Mouse (Mus musculus) cerebellum, adult 11-12 months (tissue): ENCODE data around the gene Anapc2.

Experiments used
- DNase-seq: peaks from one replicate; pipeline ENCODE4 v3.0.0; 2022

The Anapc2 gene

DNA sequence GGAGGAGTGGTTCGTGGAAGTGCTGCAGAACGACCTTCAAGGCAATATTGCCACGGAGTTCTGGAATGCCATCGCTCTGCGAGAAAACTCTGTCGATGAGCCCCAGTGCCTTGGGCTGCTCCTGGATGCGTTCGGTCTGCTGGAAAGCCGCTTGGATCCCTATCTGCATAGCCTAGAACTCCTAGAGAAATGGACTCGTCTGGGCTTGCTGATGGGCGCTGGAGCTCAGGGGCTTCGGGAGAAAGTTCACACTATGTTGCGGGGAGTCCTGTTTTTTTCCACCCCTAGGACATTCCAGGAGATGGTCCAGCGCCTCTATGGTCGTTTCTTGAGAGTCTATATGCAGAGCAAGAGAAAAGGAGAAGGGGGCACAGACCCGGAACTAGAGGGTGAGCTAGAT is 732 bp downstream of the Anapc2 start:
- DNase-seq, result peak; percentile 41

DNA sequence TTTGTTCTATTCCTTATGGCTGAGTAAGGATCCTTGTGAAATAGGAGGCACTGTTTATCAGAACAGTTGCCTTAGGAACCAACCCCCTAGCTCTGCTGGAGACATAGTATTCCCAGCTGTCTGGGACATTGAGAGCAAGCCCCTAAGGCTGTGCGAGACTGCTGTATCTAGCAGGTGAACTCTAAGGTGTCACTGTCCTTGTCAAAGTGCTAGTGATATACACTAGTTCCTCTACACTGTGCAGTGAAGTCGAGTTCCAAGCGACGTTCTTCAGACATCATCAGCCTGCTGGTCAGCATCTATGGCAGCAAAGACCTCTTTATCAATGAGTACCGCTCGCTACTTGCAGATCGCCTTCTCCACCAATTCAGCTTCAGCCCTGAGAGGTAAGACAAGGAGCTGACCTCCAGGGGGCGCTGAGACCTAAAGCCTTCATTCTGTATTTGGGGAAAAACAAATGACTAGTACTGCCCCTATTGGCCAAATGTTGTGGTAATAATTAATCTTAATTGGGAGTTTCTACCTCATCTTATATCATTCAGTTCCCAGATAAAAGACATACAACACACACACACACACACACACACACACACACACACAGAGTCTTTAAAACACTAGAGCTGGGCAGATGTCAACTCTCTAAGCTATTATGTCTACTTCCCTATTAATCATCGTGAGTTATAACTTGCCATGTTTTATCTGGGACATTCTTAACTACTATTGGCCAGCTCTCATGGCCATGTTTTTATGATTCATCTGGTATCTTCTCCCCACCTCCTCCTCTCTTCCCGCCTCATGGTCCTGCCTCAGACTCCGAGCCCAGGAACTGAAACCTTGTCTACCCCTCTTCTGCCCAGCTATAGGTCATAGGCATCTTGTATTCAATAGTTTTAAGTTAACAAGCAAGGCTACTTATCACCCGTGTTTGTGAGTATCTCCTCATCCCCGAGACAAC is 6.9 kb downstream of the Anapc2 start:
- DNase-seq, result peak; percentile 82

DNA sequence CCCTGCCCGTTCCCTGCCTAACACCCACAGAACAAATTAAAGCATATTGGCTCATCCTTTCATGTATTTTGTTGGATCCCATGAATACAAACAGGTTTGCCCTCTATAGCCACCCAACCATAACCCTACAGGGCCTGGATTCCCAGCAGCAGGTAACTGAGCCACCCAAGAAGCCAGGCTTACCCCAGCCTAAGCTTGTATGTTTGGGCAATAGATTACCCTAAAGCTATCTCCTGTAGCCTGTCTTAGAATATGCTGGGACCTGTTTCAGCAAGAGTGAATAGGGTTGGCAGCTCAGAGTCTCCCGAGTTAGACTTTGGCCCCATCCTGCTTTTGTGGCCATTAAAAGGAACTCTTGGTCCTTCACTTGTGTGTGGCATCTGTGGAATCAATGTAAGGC is 13.3 kb downstream of the Anapc2 start:
- no peak for DNase-seq

DNA sequence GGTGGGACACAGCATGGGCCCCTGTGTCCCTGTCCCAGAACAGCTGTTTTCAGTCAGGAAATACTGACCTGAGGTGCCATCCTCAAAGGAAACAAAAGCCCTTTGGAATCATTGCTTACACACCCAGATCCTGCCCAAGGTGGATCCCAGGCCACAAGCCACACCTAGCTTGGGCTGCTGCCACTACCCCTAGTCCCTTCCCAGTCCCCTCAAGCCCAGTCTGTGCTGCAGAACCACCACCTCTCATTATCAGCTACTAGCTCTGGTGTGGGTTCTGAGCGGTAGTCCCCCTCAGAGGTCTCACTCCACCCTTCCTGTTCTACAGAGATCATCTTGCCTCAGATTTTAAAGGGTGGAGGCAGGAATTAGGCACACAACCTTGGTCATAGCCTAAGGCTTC is 14.0 kb downstream of the Anapc2 start:
- DNase-seq, result no peak

DNA sequence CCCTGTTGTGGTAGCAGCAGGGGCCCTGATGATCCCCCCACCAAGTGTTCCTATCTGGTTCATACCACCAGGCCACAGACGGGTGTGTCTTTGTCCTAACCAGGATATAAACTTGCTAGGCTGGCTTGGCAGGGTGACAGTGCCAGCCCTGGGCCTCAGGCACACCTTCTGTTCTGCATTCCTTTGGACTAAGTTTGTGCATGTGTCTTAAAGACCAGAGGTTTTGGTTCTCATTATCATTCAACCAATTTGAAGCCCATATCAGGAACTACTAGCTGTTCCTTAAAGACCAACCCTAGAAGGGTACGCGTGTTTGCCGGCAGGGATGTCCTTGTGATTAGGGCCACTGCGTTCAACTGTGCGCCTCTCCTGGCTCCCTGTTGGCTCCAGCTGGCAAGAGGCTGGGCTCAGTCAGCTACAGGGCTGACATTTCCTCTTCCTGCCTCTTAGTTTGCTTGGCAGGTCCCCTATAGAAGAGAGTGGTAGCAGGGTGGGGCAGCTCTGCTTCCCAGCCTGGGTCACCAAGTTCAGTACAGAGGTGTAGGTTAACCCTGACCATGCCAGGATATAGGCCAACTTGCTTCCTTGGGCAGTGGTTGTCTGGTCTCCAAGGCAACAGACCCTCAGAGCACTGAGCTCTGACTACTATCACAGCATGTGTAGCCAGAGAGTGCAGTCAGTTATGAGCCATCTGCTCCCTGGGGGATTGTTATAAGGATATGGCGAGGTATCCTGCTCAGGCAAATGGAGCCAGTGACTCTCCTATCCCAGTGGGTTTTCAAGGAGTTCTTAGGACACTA is 14.8 kb downstream of the Anapc2 start:
- DNase-seq, result peak; percentile 68

DNA sequence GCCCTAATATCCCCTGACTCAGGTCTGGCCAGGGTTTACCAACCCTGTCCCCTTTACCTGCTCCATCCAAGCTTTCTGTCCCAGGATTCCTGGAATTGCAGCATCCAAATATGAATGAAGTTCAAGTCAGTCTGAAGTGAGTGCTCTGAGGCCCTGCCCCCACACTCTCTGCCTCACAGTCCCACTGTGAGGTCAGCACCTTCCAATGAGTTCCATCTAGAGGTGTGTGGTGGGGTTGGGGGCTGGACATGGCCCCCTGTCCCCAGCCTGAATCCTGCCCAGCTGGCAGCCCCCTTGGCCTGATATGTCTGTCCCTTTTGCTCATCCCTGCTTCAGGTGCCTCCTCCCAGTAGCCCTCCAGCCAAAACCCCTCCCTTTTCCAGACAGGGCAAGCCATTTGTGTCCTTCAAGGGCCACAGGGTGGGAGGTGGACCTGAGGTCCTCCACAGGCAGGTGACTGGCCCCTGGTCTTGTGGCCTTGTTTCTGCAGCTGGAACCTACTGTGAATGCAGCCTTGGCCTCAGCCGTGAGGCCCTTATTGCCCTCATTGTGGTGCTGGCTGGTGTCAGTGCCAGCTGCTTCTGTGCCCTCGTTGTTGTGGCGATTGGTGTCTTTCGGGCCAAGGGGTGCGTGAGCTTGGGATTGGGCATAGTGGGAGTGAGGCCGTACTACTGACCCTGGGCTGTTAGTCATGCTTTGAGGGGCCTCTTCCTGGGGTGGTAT is 15.8 kb downstream of the Anapc2 start, which contains the start of gene Tmem210:
TSS of gene Tmem210 (plus strand) at position 219 of the 723 bp plus-strand sequence.
- peak; percentile 64 for DNase-seq

DNA sequence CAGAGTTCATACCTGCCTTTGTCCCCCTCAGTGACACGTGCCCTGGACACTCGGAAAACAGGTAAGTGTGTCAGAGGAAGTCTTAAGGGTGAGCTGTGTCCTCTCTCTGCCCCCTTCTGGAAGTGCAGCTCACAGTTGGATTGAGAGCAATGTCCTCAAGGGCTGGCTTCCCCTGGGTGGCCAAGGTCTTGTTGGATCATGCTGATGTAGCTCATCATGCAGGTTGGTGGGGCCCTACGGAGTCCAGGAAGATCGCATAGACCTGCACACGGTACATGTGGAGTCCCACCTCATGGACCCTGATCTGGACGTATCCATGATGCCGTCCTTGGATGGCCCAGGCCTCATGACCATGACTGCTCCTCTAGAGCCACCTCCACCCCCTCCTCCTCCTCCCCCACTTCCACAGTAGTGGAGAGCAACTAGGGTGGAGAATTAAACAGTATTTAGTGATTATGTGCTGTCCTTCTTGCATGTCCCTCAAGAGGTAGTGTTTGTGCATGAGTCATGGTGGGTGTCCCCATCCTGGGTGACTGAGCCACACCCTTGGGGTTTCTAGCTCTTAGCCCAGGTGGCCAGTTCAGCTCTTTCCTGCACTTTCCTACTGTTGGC is 16.6 kb downstream of the Anapc2 start:
- DNase-seq, result peak; percentile 48

DNA sequence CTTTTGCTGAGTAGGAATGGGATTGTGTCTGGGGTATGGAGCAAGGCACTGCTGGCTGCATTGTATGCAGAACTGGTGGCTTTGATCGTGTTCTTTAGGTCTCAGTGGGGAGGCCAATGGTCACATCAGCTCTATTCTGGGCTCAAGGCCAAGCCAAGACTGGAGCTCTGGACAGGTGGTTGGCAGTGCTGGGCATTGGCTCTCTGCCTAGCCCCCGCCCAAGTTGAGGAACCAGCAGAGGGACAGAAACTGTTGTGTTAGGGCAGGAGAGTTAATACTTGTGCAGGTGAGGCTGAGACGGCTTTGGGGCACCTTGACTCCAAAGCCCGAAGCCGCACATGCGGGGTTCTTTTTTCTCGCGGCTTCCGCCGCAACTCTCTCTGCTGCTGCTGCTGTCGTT is 17.4 kb downstream of the Anapc2 start, which contains the start of gene Lrrc26:
TSS of gene Lrrc26 (plus strand) at position 265 of the 400 bp plus-strand sequence.
- peak; percentile 85 for DNase-seq

DNA sequence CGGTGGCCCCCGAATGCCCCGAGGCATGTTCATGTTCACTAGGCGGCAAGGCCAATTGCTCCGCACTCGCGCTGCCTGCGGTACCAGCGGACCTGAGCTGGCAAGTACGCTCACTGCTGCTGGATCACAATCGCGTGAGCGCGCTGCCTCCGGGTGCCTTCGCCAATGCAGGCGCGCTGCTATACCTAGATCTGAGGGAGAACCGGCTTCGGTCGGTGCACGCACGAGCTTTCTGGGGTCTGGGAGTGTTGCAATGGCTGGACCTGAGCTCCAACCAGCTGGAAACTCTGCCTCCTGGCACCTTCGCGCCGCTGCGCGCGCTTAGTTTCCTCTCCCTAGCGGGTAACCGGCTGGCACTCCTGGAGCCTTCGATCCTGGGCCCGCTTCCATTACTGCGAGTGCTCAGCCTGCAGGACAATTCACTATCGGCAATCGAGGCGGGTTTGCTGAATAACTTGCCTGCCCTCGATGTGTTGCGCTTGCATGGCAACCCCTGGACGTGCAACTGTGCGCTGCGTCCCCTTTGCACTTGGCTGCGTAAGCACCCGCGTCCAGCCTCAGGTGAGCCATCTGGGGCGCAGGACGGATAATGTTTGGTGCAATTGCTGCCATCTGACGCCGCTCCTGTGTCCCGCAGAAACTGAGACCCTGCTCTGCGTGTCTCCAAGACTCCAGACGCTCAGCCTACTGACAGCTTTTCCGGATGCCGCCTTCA is 18.0 kb downstream of the Anapc2 start:
- peak; percentile 81 for DNase-seq

DNA sequence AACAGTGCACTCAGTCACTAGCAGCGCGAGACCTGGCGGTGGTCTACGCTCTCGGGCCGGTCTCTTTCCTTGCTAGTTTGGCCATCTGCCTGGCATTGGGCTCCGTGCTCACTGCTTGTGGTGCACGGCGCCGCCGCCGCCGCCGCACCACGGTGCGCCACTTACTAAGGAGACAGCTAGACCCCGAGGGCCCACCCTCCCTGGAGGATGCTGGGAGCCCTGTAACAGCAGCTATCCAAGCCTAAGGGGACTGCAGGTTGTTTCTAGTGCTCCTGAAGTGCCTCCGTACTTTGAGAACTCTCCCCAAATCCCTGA is 18.5 kb downstream of the Anapc2 start:
- peak; percentile 78 for DNase-seq

DNA sequence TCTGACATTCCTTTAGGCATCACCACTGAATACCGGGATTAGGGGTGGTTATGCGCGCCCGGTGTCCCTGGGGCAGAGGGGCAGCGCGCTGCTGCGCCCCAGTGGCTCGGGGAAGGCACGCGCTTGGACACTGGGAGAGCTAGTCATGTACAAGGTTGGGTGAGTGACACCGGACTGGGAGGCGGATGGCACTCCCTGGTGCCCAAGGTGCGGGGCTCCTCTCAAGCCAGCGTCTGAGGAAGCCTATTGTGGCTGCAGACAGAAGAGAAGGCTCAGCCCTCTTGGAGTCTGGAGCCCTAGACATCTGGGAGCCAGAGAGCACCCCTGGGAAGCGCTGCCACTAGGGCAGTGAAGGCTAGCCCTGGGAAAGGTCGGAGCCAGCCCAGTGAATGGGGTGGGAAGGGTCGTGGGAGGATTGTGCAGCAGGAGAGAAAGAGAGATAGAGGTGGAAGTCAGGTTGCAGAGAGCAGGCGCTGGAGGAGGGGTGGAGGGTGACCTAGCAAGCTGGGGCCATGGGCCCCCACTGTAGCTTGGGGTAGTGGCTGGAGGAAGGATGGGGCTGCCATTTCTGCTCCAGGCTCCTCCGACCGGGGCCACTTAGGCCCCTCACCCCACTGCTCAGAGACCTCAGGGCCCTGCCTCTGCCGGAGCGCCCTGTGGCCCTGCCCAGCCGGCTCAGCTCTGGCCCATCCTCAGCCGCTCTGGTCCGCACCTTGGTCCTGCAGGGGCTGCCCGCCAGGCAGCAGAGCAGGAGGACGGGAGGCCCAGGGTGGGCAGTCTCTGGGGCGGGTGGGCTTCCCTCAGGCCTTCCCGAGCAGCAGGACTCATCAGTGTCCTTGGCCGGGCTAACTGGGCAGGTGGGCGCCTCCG is 19.1 kb downstream of the Anapc2 start:
- DNase-seq, result peak; percentile 65

DNA sequence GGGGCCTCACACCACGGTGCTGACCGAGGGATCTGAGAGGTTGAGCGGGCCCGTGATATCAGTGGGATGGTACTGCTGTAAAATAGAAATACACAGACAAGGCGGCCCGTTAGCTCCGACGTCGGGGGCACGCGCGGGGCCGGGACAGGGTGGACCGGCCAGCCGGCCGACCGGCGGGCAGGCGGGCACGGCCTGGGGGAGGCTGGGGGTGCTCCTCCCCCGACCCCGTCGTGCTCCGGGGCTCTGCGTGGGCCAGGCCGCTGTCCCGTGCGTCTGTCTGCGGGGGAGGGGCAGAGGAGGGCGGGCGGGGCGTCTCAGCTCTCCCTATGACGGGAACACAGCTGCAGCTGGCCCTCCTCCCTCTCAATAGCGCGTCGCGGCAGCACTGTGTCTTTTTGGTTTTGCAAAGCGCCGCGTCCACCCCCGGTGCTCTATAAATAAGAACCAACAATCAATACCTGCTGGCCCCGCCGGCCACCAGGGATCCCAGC is 19.8 kb downstream of the Anapc2 start:
- peak; percentile 51 for DNase-seq

DNA sequence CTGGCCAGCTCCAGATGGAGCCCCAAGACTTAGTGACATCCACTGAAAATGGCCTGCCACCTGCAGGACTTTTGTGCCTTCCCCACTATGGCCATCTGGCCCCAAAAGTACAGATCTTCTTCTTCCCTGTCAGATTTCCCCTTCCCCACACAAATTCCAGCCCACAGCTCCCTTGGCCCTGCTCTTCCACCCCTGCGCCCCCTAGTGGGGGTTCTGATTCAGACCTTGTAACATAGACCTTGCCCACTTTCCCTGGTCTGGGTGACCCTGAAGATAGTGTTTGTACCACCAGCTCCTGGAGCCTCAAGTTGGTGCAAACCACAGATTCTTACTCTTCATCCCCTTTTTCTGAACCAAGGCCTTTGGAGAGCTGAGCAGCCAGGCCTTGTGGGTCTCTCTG is 20.6 kb downstream of the Anapc2 start:
- peak; percentile 74 for DNase-seq

DNA sequence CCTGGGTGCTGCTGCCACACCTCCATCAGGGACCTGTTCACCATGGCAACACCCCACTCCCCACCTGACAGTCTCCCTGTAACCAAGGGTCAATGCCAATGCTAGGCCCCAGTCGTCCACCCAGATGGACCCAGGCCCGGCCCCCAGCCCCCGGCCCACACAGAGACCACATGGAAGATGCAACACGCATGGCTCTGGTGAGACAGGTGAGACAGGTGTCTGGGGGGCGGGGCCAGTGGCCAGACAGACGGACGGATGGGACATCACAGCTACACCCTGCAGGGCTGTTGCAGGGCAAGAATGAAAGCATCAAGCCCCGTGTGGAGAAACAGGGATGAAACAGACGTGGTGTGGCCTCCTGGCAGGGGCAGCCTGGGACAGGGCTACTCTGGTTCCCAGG is 21.4 kb downstream of the Anapc2 start:
- DNase-seq, result peak; percentile 69

DNA sequence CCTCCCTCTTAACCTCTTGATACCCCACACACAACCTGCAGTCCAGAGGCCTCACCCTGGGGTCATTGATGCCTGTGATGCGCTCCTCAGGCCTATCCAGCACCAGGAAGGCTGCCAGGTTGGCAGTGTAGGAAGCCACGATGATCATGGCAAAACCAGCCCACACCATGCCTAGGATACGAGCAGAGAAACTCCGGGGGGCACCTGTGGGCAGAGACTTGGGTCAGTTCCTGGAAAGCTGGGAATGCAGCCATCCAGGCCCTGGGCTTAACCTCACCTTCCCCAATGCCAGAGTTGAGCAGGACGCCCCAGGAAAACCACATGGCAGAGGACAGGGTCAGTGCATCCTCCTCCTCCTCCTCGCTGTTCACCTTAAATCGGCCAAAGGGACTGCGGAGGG is 24.8 kb downstream of the Anapc2 start:
- no peak for DNase-seq

DNA sequence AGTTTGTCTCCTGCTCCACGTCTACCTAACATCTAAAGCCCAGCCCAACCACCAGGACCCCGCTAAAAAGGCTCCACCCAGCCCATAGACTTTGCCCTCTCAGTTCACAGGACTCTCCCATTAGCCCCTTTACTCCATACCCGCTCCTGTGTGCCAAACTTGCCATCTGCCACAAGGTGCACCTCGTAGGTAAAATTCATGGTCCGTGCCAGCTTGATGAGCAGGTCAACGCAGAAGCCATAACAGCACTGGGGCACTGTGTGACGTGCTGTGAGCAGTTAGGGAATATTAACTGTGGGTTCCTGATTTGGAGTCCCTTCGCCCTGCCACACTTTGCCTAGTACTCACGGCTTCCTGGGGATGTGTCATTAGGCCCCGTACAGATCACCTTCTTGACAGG is 25.8 kb downstream of the Anapc2 start:
- DNase-seq, result peak; percentile 75

DNA sequence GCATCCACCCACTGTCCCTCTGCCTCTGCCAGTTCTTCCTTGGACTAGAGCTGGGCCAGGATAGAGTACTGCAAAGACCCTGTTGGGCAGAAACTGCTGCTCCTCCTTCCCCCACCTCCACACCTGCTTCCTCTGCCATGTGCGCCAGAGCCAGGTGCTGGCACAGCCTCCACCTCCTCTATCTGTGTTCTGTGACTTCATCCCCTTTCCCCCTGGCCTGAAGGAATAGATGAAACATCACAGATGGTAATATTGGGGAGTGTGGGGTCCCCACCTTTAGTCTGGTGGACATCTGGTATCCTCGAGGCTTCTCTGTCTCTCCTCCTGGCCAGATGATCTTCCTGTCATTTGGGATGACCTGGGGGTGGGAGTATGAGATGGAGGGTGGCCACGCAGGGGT is 31.2 kb downstream of the Anapc2 start:
- DNase-seq, result no peak

DNA sequence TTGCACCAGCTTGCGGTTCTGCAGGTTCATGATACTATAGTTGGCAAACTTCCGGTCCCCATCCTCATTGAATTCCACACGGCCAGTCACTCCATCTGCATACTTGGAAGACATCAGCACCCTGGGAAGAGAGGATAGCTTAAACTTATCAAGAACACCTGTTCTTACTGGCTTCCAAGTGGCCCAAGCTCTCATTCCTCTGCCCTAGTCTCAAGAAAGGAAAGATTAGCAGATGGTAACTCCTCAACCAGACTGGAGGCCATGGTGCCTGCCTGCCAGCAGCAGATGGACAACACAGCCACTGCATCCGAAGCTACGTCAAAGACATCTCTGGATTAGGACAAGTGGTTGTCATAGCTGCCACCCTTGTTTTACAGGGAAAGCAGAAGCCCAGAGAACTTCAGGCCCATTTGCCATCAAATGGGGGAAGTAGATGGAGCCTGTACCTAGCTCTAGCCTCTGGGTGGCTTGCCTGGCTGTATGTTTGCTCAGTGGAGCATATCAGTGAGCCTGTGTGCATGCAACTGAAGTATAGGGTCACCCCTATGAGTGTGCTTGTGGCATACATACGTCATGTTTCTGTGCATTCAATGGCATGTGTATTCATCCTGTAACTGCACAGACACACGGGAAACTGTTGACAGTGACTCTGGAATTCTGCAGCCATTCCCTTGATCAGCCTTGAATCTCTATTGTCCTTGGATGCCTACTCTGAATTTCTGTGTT is 31.8 kb downstream of the Anapc2 start:
- peak; percentile 90 for DNase-seq

DNA sequence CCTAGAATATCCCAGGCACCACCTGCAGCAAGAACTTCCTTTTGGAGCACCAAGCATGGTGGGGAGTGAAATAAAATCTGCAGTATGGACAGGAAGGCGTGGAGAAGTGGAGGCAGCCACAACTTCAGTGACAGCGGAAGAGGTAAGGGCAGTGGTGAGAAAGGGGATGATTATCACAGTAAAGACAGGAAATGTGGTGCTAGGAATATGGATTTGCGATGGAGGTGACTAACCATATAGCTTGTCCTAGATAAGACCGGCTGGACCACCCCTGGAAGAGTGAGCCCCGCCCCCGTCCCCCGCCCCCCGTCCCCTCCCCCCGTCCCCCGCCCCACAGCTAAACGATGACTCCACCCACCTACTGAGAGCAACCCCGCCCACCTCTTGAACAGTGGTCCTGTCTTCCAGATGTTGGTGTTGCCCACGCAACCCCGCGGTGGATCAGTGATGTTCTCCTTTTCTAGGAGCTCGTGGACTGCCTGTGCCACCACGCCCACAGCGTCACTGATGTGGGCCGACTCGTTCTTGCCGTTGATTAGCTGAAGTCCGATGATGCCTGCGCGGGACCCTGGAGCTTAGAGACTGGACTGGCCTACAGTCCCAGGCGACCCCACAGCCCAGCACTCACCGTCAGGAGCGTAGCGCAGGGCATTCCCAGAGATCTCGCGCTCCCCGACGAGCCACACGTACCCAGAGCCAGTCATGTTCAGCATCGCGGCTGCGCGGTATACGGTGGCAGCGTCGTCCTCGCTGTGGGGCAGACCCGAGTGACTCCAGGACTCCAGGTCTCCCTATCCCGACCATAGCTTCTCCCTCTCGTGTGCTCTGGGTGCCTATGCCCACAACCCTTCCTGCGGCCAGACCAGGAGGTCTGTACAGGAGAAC is 32.6 kb downstream of the Anapc2 start:
- peak; percentile 51 for DNase-seq
